Mouse (Mus musculus) CH12.LX (cell line): ENCODE data around the gene Prkar2a. TPM values are rescaled to one million over a fixed set of nuclear protein-coding genes. Genes with fewer than 3 reads are reported as not detected.

ENCODE experiments used
- DNase-seq: peaks from one replicate; pipeline ENCODE4 v3.0.0-alpha.2; 2013; ENCODE audit errors: extremely low read depth
- H3K27ac ChIP-seq: 2 replicates; pipeline ENCODE4 v1.5.1; 2012; ENCODE audit warnings: low read depth, mild to moderate bottlenecking, control low read depth, moderate library complexity; ENCODE audit not compliant: insufficient read depth
- H3K27me3 ChIP-seq: replicated peaks from 2 replicates; pipeline ENCODE3; 2012; ENCODE audit warnings: inconsistent platforms
- H3K36me3 ChIP-seq, 2 experiments: replicated peaks in 1 of 2; 2 replicates each; pipeline versions ENCODE3 to v1.6.1; 2012; ENCODE audit warnings: inconsistent platforms in 1 of 2, low read length in 1 of 2, mild to moderate bottlenecking in 1 of 2, mixed read lengths in 1 of 2, moderate library complexity in 1 of 2; ENCODE audit not compliant: control insufficient read depth in 1 of 2, insufficient read depth in 1 of 2
- H3K4me1 ChIP-seq, 2 experiments: 2 replicates each; pipeline ENCODE4 v1.6.1; 2012; ENCODE audit warnings: inconsistent platforms in 1 of 2, moderate library complexity in 1 of 2; ENCODE audit not compliant: insufficient read depth in 2 of 2, control insufficient read depth in 1 of 2
- H3K4me2 ChIP-seq: 2 replicates; pipeline ENCODE4 v1.6.1; 2012; ENCODE audit warnings: low read depth, mild to moderate bottlenecking, control low read depth; ENCODE audit not compliant: poor library complexity, insufficient read depth, severe bottlenecking
- H3K4me3 ChIP-seq, 3 experiments: fragments of 150-350 bp in 1 of 3; sonication (generic) in 1 of 3; replicated peaks in 1 of 3; 2 replicates each; pipeline versions ENCODE3 to v1.5.1; 2011 to 2012; ENCODE audit warnings: low read depth in 2 of 3, low read length in 2 of 3, mild to moderate bottlenecking in 2 of 3, moderate library complexity in 2 of 3, control low read depth in 1 of 3, improper control_type of control experiment in 1 of 3, inconsistent platforms in 1 of 3, mixed read lengths in 1 of 3; ENCODE audit not compliant: poor library complexity in 1 of 3
- H3K79me2 ChIP-seq: replicated peaks from 2 replicates; pipeline ENCODE4 v1.6.1; 2012; ENCODE audit warnings: mild to moderate bottlenecking, moderate library complexity; ENCODE audit not compliant: control insufficient read depth, poor library complexity, insufficient read depth, severe bottlenecking; ENCODE audit errors: extremely low read depth
- H3K9ac ChIP-seq: 2 replicates; pipeline ENCODE4 v1.6.1; 2012; ENCODE audit warnings: low read depth, mild to moderate bottlenecking, control low read depth, moderate library complexity; ENCODE audit not compliant: insufficient read depth
- H3K9me3 ChIP-seq: replicated peaks from 2 replicates; pipeline ENCODE3; 2012; ENCODE audit warnings: low read length, inconsistent platforms, mixed read lengths
- BHLHE40 ChIP-seq: IDR thresholded peaks from 2 replicates; pipeline ENCODE4 v1.6.1; 2011; ENCODE audit warnings: mild to moderate bottlenecking, low read depth, low read length, improper control_type of control experiment
- CHD1 ChIP-seq: IDR thresholded peaks from 2 replicates; pipeline ENCODE4 v1.6.1; 2012; ENCODE audit warnings: low read depth, low read length, improper control_type of control experiment, inconsistent platforms
- CHD2 ChIP-seq: IDR thresholded peaks from 2 replicates; pipeline ENCODE4 v1.6.1; 2011; ENCODE audit warnings: low read length, improper control_type of control experiment
- CTCF ChIP-seq, 2 experiments: IDR thresholded peaks in 1 of 2; conservative IDR thresholded peaks in 1 of 2; 2 replicates each; pipeline ENCODE4 v1.5.1; 2011 to 2012; ENCODE audit warnings: low read depth in 2 of 2, low read length in 2 of 2, improper control_type of control experiment in 1 of 2, inconsistent platforms in 1 of 2, mild to moderate bottlenecking in 1 of 2, moderate library complexity in 1 of 2
- EP300 ChIP-seq: IDR thresholded peaks from 2 replicates; pipeline ENCODE4 v1.6.1; 2011; ENCODE audit warnings: low read length, improper control_type of control experiment
- ETS1 ChIP-seq: conservative IDR thresholded peaks from 2 replicates; pipeline ENCODE4 v1.6.1; 2012; ENCODE audit warnings: low read depth, mild to moderate bottlenecking, inconsistent platforms, low read length, improper control_type of control experiment, moderate library complexity
- IRF4 ChIP-seq: IDR thresholded peaks from 2 replicates; pipeline ENCODE4 v1.6.1; 2014; ENCODE audit warnings: low read depth, mild to moderate bottlenecking, inconsistent platforms, low read length, improper control_type of control experiment
- KAT2A ChIP-seq: IDR thresholded peaks from 2 replicates; pipeline ENCODE4 v1.6.1; 2012; ENCODE audit warnings: low read length, improper control_type of control experiment, inconsistent platforms; ENCODE audit not compliant: insufficient replicate concordance
- MAFK ChIP-seq: IDR thresholded peaks from 2 replicates; pipeline ENCODE4 v1.6.1; 2011; ENCODE audit warnings: low read length, improper control_type of control experiment; ENCODE audit not compliant: insufficient replicate concordance
- MAX ChIP-seq: IDR thresholded peaks from 2 replicates; pipeline ENCODE4 v1.6.1; 2011; ENCODE audit warnings: low read length, improper control_type of control experiment
- MEF2A ChIP-seq: IDR thresholded peaks from 2 replicates; pipeline ENCODE4 v1.6.1; 2014; ENCODE audit warnings: low read depth, mild to moderate bottlenecking, inconsistent platforms, low read length, improper control_type of control experiment, borderline replicate concordance
- MXI1 ChIP-seq: IDR thresholded peaks from 2 replicates; pipeline ENCODE4 v1.6.1; 2011; ENCODE audit warnings: mild to moderate bottlenecking, low read depth, low read length, improper control_type of control experiment
- NELFE ChIP-seq: IDR thresholded peaks from 2 replicates; pipeline ENCODE4 v1.6.1; 2011; ENCODE audit warnings: low read depth, low read length, improper control_type of control experiment
- NRF1 ChIP-seq: IDR thresholded peaks from 2 replicates; pipeline ENCODE4 v1.6.1; 2014; ENCODE audit warnings: low read depth, mild to moderate bottlenecking, inconsistent platforms, low read length, improper control_type of control experiment, moderate library complexity
- POLR2A ChIP-seq: IDR thresholded peaks from 2 replicates; pipeline ENCODE4 v1.6.1; 2011; ENCODE audit warnings: low read depth, mild to moderate bottlenecking, improper control_type of control experiment, low read length
- POLR2AphosphoS2 ChIP-seq: IDR thresholded peaks from 2 replicates; pipeline ENCODE4 v1.6.1; 2011; ENCODE audit warnings: low read depth, low read length, improper control_type of control experiment
- RAD21 ChIP-seq: IDR thresholded peaks from 2 replicates; pipeline ENCODE4 v1.6.1; 2011; ENCODE audit warnings: low read depth, mild to moderate bottlenecking, low read length, improper control_type of control experiment, moderate library complexity
- RCOR1 ChIP-seq: conservative IDR thresholded peaks from 2 replicates; pipeline ENCODE4 v1.6.1; 2012; ENCODE audit warnings: low read depth, mild to moderate bottlenecking, inconsistent platforms, low read length, improper control_type of control experiment
- TCF12 ChIP-seq: IDR thresholded peaks from 2 replicates; pipeline ENCODE4 v1.6.1; 2014; ENCODE audit warnings: low read depth, mild to moderate bottlenecking, inconsistent platforms, low read length, improper control_type of control experiment
- UBTF ChIP-seq: IDR thresholded peaks from 2 replicates; pipeline ENCODE4 v1.6.1; 2012; ENCODE audit warnings: low read depth, mild to moderate bottlenecking, inconsistent platforms, low read length, improper control_type of control experiment, moderate library complexity
- ZC3H11A ChIP-seq: IDR thresholded peaks from 2 replicates; pipeline ENCODE4 v1.6.1; 2012; ENCODE audit warnings: low read depth, mild to moderate bottlenecking, inconsistent platforms, low read length, improper control_type of control experiment
- ZMIZ1 ChIP-seq: IDR thresholded peaks from 2 replicates; pipeline ENCODE4 v1.6.1; 2012; ENCODE audit warnings: low read depth, mild to moderate bottlenecking, inconsistent platforms, low read length, improper control_type of control experiment
- ZNF384 ChIP-seq: IDR thresholded peaks from 2 replicates; pipeline ENCODE4 v1.6.1; 2012; ENCODE audit warnings: low read depth, low read length, improper control_type of control experiment, inconsistent platforms
- dilution Hi-C: fragments of 300-500 bp; cut with MboI; formaldehyde crosslinking; loops from 2 replicates; pipeline ENCODE4 v1.14.3; 2020; ENCODE audit warnings: low sequenced_read_pairs; ENCODE audit not compliant: extremely low pct_unique_long_range_greater_than_20kb, extremely low pct_ligation_motif_present
- in situ Hi-C: fragments of 300-500 bp; cut with MboI; formaldehyde crosslinking; loops from 3 replicates; pipeline ENCODE4 v1.14.3; 2019; ENCODE audit warnings: low sequenced_read_pairs, low pct_ligation_motif_present, low pct_unique_long_range_greater_than_20kb, mixed read lengths
- polyA plus RNA-seq: library from polyadenylated mRNA; unstranded; fragments of >175 nt; gene quantifications from 2 replicates; pipeline ENCODE4 v1.2.1, GENCODE M21; 2012; ENCODE audit warnings: low read depth; ENCODE audit not compliant: insufficient read length
- total RNA-seq, 2 experiments: library from RNA; depleted of rRNA; stranded (reverse); fragments of 300-350 nt in 1 of 2; fragments of >200 nt in 1 of 2; gene quantifications; 2 replicates each; pipeline ENCODE4 v1.2.3; 2012 to 2014

The Prkar2a gene
- total and polyA plus RNA-seq, 3 experiments = 13.6 to 44.4 (median 14.9) TPM

DNA sequence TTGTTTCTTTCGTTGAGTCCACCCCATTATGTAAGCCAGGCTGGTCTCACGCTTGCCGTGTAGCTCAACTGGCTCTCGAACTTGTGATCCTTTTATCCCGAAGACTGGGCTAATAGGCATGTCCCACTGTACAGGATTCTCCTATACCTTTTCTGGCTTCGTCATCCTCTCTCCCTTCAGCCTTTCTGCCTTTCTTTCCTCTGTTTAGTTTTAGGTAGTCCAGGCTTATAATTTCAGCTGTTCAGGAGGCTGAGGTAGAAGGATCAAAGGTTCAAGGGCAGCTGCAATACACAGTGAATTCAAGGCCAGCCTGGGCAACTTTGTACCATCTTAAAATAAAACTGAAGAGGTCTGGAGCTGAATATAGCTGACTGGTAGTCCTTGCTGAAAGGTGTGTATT is 1.9 kb upstream of the Prkar2a start:
- Histone ChIP-seq H3K9ac (no peak overlapping the region), H3K9me3 (no peaks in the 10 kb centered on the region), H3K79me2 (no peaks in the 10 kb centered on the region), H3K36me3 (peaks cover 7 to 29% of the 10 kb centered on the region in 2 experiments), H3K27me3 (no peaks in the 10 kb centered on the region), H3K4me3 (no peak overlapping the region), H3K4me2 (peak overlapping the region; percentile 32; the same call in 1 of the 2 replicates), H3K27ac (no peak overlapping the region), H3K4me1 (peaks cover 0 to 15% of the 10 kb centered on the region in 2 experiments; a peak in 2 of 4 replicates)
- dilution Hi-C loops (no loop called here), in situ Hi-C loops (no loop called here)
- DNase-seq = no peak
- TF ChIP-seq CHD1 (no peak), ETS1 (no peak), POLR2A (no peak), MXI1 (no peak), IRF4 (no peak), EP300 (no peak), RCOR1 (no peak), CTCF (conservative IDR thresholded peaks at IDR 0.05 in 1 of 2, IDR thresholded peaks at IDR 0.05 in 1 of 2; ENCODE audit: low read depth in 2 of 2, low read length in 2 of 2) (no peak), ZNF384 (no peak), POLR2AphosphoS2 (no peak), MEF2A (no peak), RAD21 (no peak), NRF1 (no peak)

DNA sequence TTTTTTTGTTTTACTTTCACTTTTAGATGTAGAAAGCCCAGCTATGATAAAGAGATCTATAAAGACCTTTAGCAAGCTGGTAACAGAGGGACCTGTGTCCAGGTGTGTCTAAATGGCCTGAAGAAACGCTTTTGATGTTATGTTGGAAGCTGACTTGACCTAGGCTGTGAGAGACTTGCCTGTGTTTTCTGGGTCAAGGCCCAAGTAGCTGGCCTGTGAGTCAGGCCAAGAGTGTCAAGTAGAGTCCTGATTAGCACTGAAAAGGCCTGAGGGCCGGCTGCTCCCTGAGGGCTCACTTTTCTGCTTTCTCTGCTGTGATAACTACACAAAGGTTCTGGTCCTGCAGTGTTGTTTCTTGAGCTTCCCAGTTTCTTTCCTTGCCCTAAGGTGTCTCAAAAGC is 1.4 kb upstream of the Prkar2a start:
- Histone ChIP-seq H3K4me2 (peak overlapping the region; percentile 32; the same call in 1 of the 2 replicates), H3K79me2 (no peaks in the 10 kb centered on the region), H3K4me1 (peaks cover 0 to 15% of the 10 kb centered on the region in 2 experiments; a peak in 2 of 4 replicates), H3K4me3 (no peak overlapping the region), H3K9ac (no peak overlapping the region), H3K9me3 (no peaks in the 10 kb centered on the region), H3K27ac (no peak overlapping the region), H3K27me3 (no peaks in the 10 kb centered on the region), H3K36me3 (peaks cover 3 to 23% of the 10 kb centered on the region in 2 experiments)
- no peak for DNase-seq
- in situ Hi-C loops = no loop called here
- no peak for TF ChIP-seq CHD2
- dilution Hi-C loops = no loop called here

DNA sequence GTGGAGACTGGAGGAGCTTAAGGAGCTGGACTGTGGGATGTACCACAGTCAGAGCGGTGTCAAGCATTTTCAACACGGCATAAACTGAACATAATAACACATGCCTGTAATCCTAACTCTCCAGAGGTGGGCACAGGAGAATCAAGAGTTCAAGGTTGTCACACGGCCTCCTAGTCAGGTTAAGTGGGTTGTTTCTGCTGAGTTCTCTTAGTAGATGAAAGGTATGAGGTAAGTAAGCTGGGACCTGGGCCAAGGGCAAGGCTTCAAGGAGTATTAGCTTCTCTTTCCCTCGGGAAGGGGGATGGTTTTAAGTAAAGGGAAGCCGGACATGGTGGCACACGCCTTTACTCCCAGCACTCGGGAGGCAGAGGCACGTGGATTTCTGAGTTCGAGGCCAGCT is 663 bp upstream of the Prkar2a start:
- H3K9ac ChIP-seq = no peak overlapping the region
- dilution Hi-C loops (no loop called here), in situ Hi-C loops (no loop called here)
- no peaks in the 10 kb centered on the region for H3K9me3 ChIP-seq
- H3K27me3 ChIP-seq = no peaks in the 10 kb centered on the region
- peaks cover 0 to 19% of the 10 kb centered on the region in 2 experiments; a peak in 2 of 4 replicates for H3K4me1 ChIP-seq
- H3K4me3 ChIP-seq = no peak overlapping the region
- peaks cover 0 to 17% of the 10 kb centered on the region in 2 experiments for H3K36me3 ChIP-seq
- no peak overlapping the region for H3K4me2 ChIP-seq
- TF ChIP-seq NELFE (no peak), MAFK (no peak), KAT2A (no peak), UBTF (no peak), ETS1 (no peak), ZMIZ1 (no peak), ZC3H11A (no peak), BHLHE40 (no peak), MAX (no peak), NRF1 (no peak), CHD2 (no peak), TCF12 (no peak), RCOR1 (no peak), CHD1 (no peak), POLR2A (no peak)
- peaks cover 5% of the 10 kb centered on the region; the same call in 1 of the 2 replicates for H3K79me2 ChIP-seq
- H3K27ac ChIP-seq = no peak overlapping the region
- DNase-seq = no peak
